Mouse (Mus musculus): Measurements from ENCODE around the gene Zfp318.

The Zfp318 gene

GRCm38 (mm10) chr17:46383294-46384060, at the start of gene Zfp318:
TSS of gene Zfp318 (plus strand) at chr17:46383731.
- DNase-seq = peak; percentile 98

DNA sequence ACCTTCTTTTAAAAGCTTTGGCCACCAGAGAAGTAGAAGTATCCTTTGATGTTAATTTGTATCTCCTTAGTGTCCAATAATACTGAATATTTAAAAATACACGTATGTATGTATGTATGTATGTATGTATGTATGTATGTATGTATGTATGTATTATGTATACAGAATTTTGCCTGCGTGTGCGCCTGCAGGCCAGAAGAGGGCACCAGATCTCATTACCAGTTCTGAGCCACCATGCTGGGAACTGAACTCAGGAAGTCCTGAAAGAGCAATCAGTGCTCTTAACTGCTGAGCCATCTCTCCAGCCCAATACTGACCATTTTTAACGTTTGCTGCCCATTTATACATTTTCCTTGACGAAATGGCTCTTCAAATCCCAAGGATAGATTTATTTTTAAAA, 47.1 kb upstream of the Zfp318 start:
- peak; percentile 32 for DNase-seq

GRCm38 (mm10) chr17:46341208-46341607, 42.3 kb upstream of the Zfp318 start:
- no peak for DNase-seq

DNA sequence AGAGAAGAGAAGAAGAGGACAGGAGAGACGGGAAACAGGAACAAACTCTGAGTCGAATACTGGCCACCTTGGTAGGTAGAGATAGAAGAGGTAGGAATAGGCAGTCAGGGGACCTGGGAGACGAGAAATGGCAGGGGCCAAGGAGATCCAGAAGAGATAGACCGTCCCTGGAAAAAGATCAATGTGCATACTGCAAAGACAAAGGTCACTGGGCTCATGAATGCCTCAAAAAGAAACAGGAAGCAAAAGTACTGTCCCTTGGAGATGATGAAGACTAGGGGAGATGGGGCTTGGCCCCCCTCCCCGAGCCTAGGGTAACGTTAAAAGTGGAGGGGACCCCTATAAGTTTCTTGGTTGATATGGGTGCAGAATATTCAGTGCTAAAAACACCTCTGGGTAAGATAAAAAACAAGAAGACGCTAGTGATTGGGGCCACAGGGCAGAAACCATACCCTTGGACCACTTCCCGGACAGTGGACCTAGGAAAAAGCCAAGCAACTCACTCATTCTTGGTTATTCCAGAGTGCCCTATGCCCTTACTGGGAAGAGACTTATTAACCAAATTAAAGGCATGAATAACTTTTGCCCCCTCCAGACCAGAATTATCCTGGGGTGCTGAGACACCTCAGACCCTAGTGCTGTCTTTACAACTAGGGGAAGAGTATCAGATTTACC, 32.4 kb upstream of the Zfp318 start:
- no peak for DNase-seq

DNA sequence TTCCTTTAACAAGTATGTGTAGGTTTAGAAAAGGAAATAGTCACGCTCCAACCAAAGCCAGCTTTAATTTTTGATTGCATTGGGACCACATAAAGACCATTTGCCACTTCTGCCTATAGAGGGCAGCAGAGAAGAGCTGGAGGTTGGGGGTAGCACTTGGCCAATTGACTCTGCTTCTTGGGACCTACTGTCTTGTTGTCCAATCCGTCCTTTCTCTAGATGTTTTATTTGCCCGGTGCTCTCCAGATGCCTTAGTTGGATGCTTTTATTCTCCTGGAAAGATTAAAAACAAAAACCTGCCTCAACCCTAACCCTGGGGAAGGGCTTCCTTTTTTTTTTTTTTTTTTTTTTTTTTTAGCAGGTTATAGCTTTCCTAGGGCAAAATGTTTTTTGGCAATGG, 11.7 kb upstream of the Zfp318 start:
- DNase-seq = peak; percentile 34

GRCm38 (mm10) chr17:46378564-46378963, 5.0 kb upstream of the Zfp318 start:
- DNase-seq = no peak

DNA sequence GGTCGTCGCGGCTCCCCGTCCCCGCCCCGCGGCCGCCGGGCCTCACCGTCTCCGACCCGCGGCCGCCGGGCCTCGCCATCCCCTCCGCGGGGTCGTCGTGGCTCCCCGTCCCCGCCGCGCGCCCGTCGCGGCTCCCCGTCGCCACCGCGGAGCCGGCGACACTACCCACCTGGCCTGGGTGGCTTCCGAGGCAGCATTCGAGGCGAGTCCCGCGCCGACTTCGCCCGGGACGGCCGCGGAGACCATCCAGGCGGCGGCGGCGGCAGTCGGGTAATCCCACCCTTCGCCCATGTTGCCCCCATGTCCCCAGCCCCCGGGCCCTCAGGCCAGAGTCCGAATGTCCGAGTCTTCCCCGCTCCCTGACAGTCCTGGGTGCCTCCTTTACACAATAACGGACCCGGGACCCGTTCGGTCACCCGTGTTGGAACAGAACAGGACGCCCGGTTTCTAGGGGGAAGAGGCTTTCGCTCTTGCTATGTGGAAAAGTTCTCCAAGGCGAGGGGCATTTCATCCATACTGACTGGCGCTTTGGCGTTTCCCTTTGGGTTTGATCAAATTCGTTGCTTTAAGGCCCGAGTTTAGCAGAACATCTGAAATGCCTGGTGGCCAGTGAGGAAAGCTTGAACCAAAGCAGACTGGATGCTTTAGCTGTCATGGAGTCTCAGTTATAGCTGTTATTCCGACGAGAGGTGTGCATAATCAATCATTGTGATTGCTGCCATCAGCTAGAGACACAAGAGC, 700 bp downstream of the Zfp318 start:
- DNase-seq = peak; percentile 37

- no peak for DNase-seq
These were observed 4.7 kb downstream of the Zfp318 start for GRCm38 (mm10) chr17:46388200-46388599.

- DNase-seq = peak; percentile 59
These were observed 9.5 kb downstream of the Zfp318 start for GRCm38 (mm10) chr17:46393012-46393411.

DNA sequence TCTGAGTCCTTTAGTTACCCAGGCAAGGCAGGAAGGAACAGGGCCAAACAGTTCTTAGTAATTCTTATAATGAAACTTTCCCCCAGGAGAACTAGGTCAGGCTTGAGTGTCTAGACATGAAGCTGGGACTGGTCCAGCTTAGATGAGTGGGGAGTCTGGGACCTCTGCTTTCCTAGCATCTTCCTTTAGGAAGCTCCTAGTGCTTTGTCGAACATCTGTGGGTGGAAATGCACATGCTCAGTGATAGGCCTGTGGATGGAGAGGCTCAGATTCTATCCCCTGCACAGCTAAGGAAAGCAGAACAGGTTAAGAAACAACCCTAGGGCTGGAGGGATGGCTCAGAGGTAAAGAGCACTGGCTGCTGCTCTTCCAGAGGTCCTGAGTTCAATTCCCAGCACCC, 11.1 kb downstream of the Zfp318 start:
- no peak for DNase-seq

DNA sequence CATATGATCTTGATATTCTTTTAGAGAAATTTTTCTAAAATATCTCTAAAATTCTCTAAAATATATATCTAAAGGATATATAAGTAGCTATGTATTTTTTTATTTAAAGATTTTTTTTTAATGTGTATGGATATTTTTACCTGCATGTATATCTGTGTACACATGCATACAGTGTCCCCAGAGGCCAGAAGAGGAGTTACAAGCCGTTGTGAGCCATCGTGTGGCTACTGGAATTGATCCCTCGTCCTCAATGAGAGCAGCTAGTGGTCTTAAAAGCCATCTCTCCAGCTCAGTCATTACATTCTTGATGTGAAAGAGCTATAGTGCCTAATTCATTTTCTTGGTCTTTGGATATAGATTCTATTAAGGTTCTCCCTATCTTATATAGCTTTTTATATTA, 24.9 kb downstream of the Zfp318 start:
- DNase-seq = peak; percentile 46

- DNase-seq = no peak
These were observed 35.1 kb downstream of the Zfp318 start for GRCm38 (mm10) chr17:46418628-46419027.

DNA sequence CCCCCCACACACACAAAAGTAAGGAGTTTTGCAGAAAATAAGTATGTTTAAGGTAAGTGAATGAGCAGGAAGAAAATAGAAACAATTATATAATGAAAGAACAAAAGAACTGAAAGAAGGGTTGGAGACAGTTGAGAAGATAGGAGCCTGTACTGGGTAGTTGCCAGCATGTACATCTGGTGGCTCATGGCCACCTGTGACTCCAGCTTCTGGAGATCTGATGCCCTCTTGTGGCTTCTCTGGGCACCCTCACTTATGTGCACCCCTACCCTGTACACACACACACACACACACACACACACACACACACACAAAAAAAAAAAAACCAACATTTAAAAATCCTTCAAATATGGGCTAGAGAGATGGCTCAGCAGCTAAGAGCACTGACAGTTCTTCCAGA, 36.2 kb downstream of the Zfp318 start:
- no peak for DNase-seq

GRCm38 (mm10) chr17:46426496-46426895, 43.0 kb downstream of the Zfp318 start:
- DNase-seq = no peak

DNA sequence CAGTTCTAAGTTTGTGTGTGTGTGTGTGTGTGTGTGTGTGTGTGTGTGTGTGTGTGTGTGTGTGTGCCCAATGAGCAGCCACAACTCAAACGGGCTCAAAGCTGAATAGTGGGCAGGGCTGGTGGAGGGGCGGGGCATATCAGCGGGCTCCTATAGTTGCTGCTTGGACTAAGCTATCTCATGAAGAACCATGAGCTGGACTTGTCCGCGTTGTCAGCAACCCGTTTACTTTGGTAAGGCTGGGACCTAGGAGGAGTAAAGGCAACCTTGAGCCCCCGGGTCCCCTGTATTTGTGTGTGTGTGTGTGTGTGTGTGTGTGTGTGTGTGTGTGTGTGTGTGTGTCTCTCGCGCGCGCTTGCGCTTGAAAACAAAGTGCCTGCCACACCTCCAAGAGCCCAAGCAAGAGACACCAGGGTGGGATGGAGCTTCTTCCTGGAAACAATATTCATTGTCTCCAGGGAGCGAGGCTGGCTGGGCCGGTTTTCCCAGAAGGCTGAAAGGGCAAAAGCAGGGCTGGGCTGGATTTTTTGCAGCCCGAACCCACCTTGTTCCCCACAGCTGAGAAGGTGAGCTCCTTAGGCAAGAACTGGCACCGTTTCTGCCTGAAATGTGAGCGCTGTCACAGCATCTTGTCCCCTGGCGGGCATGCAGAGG, 45.4 kb downstream of the Zfp318 start, which contains the start of gene Crip3:
TSS of gene Crip3 (plus strand) at position 166 of the 654 bp plus-strand sequence.
- peak; percentile 54 for DNase-seq

DNA sequence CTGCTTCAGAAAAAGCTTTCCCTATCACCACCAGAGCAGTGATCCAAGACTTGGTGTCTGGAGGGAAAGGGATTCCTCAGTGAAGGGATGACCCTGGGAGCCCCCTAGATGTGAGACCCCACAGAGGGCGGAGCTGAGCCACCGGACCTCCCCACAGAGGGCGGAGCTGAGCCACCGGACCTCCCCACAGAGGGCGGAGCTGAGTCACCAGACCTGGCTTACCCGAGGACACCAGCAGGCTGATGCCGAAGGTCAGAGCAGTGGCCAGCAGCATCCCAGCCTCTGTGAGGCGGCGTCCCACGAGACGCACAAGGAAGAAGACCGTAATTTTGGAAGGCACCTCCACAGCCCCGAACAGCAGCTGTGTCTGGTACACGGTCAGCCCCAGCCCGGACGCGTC, 50.1 kb downstream of the Zfp318 start:
- peak; percentile 65 for DNase-seq

GRCm38 (mm10) chr17:46436672-46437366, 53.3 kb downstream of the Zfp318 start:
- DNase-seq = peak; percentile 71

DNA sequence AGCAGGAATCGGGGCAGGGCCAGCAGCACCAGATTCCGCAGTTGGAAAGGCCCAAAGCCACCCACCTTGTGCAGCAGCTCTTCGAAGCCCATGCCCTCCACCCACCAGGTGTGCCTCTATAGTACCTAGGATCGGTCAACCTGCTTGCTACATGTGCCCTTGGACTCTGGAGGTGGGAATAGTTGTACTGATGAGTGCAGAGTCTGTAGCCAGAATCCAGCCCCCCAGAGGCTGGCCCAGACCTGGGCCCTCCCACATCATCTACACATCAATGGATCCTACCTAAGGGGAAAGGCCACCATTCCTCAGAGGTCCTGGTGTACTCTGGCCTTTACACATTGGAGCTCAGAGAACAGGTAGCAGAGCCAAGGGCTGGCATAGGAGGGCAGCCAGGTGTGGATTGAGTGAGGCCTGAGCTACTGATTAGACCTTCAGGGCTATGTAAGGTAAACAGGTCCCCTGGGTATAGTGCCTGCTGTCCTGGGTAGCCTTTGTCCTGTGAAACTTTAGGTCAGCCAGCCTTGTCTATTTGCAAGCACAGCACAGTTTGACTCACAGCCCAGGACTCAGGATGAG, 54.9 kb downstream of the Zfp318 start, which contains the start of gene Slc22a7:
TSS of gene Slc22a7 (minus strand) at position 160 of the 576 bp plus-strand sequence.
- no peak for DNase-seq

DNA sequence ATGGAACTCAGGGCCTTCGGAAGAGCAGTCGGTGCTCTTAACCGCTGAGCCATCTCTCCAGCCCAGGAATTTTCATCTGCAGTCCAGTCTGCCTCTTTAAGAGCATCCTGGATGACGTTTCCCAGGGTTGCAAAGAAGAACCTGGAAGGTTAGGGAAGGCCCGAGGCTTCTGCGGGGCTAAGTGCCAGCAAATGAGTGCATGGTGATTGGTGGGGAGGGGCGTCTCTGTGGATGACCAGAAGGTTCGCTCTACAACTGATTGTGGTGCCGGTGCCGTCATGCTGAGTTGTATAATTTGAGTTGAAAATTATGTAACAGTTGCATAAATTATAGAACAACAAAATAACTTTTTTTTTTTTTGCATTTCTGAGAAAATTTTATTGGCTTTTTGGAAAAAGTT, 55.6 kb downstream of the Zfp318 start:
- DNase-seq = no peak

GRCm38 (mm10) chr17:46444839-46445579, 61.5 kb downstream of the Zfp318 start:
- no peak for DNase-seq

- DNase-seq = no peak
These were observed 62.7 kb downstream of the Zfp318 start for GRCm38 (mm10) chr17:46446264-46446663.
